Mouse (Mus musculus) liver, adult 2 months (tissue): Measurements from ENCODE around the gene Gm11172.

Experiments
- CTCF ChIP-seq: fragments of 200-500 bp; IDR thresholded peaks from 2 replicates; pipeline ENCODE4 v1.5.1; 2011; ENCODE audit warnings: low read depth, low read length, control low read depth
- POLR2A ChIP-seq: fragments of 200-500 bp; IDR thresholded peaks from 2 replicates; pipeline ENCODE4 v1.6.1; 2011; ENCODE audit warnings: low read length, control low read depth; ENCODE audit not compliant: insufficient read depth; ENCODE audit errors: extremely low read depth

DNA sequence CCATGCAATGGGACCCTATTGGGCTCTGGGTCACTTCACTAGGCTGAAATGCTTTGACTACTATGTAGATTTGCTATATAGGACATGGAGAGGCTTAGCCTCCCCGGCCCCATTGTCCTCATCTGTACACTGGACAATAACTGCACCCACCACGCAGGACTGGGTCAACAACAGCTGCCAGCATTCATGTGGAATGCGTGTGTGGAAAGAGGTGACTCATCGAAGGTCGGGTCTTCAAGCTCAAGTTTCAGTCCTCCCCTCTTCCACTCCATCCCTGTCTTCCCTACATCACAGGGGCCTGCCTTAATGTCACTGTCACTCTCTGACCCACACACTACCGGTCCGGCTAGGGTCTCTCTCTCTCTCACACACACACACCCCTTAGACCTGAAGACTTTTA is 36.4 kb upstream of the Gm11172 start:
- TF ChIP-seq CTCF (no peak), POLR2A (no peak)
